Mouse (Mus musculus) gastrocnemius, adult 18-20 months (tissue): ENCODE measurements around the gene Bmp10. TPM values are rescaled to one million over a fixed set of nuclear protein-coding genes. Genes with fewer than 3 reads are reported as not detected.
A peak's percentile ranks its signal among the peaks of the same experiment; 100 is the strongest.

Experiments used
- DNase-seq: peaks from one replicate; pipeline ENCODE4 v3.0.0; 2021; ENCODE audit warnings: low spot score
- long read RNA-seq, 2 experiments: library from polyadenylated mRNA; stranded (forward); transcript quantifications; one replicate each; pipeline ENCODE4 v2.0.0; 2021
- total RNA-seq, 2 experiments: library from RNA; stranded (reverse); gene quantifications; 2 replicates each; pipeline ENCODE4 v1.2.3; 2021

Gene Bmp10
- not detected for total RNA-seq
- long read RNA-seq, experiment 1, result 0 reads
- long read RNA-seq, experiment 2, result 0 reads

DNA sequence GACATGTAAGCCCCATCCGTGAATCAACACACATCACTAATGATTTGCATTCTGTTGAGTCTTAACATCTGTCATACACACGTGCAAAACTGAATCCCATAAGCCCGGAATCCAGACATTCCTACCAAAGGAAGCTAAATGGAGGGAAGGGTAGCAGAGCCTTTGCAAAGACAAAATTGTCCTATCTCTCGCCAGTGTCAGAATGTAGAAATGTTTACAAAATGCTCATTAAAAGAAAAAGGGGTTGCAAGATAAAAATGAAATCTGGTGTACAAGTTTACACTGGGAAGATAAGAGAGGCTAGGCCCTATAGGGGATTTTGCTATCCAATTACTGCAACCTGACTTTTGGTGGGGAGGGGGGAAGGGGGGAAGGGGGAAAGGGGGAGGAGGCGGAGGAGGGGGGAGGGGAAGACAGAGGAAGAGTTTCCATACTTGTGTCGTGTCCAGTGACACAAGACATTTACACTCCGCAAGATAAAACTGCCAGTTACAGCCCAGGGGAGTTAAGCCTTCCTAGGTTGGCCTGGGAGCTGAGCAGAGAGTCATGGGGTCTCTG is at the start of gene Bmp10:
Bmp10 (plus strand) TSS at position 508 of the 558 bp plus-strand sequence.
- DNase-seq, result no peak

DNA sequence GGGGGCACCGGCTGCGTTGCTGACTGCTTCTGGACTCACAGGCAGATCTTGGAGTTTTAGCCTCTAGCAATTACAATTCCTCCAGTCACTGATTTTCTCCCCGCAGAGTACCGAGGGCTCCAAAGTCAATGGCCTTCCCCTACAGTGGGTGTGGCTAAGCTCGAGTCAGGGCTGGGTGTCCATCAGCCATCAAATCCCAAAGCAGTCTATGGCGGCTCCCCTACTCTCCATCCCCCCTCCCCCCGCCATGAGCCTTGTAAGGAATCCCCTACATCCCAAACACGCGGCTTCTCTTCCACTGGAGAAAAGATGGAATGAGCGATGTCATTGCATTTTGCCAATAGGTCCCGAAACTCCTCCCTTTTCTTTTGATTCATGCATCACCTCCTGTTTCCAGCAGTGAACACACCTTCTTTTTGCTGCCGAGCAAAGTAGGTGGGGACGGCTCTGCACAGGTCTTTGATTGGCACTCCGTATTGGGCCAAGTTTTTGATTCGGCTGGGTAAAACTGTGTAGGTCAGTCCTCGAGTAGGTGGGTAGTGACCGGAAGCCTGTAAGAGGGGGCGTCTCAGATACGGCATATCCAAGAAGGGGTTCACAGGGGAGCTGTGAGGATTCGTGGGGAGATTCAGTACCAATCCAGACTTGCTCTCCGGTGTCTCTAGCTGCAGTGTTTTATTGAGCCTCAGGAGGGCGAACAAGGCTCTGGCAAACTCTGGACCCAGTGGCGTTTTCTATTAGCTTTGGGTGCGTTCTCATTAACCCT is 44.7 kb upstream of the Bmp10 start:
- no peak for DNase-seq

DNA sequence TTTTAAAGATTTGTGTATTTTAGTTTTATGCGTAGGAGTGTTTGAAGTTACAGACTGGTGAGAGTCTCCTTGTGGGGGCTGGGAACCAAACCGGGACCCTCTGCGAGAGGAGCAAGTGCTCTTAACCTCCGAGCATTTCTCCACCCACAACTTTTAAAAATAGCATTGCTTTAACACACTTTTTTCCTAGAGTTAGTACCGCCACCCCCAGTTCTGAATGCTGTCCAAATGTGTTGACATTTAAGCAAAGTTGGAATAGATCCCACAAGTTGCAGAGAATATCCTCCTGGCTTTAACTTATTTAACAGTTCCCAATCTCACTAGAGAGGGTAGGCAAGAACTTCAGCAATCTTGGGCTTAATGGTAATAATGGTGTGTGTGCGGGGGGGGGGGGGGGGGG is 44.0 kb upstream of the Bmp10 start:
- DNase-seq, result no peak

DNA sequence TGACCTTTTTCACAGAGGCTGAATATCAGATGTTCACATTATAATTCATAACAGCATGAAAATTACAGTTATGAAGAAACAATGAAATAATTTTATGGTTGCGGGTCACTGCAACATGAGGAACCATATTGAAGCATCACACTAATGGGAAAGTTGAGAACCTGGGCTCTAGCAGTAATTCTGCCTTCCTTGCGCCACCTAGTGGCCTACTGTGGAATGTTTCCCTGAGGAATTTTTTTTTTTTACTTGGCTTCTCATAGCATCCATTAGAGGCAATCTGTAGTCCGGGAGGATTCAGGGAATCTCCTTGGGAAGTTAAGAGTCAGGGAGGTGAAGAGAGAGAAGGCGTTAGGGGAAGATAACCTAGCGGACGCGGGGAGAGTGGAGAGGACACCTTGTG is 42.6 kb upstream of the Bmp10 start:
- DNase-seq, result peak; percentile 58

DNA sequence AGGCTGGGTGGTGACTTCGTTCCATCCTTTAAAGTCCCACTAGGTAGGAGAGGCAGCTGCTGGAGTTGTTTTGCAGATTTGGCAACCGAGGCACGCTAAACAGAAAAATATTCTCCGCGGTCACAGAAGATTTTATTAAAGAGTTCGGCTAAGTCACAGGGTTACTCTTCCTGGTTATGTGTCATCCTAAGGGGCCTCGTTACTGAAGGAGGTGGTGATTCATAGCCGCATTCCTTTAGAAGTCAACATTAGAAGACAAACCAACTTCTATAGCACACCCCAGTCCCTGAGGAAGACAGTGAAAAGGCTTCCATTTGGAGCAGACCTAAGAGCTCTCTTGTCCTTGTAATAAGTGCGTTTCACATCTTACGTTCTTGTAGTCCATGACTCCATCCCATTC is 42.1 kb upstream of the Bmp10 start:
- DNase-seq, result no peak

- DNase-seq, result no peak
Measured at GRCm38 (mm10) chr6:87388877-87389276, 39.9 kb upstream of the Bmp10 start, which contains the start of gene Gkn3. TSS of gene Gkn3 (minus strand) at chr6:87388935.

GRCm38 (mm10) chr6:87389455-87389989 is 39.3 kb upstream of the Bmp10 start:
- no peak for DNase-seq

GRCm38 (mm10) chr6:87393466-87394205 is 35.2 kb upstream of the Bmp10 start:
- DNase-seq, result no peak

DNA sequence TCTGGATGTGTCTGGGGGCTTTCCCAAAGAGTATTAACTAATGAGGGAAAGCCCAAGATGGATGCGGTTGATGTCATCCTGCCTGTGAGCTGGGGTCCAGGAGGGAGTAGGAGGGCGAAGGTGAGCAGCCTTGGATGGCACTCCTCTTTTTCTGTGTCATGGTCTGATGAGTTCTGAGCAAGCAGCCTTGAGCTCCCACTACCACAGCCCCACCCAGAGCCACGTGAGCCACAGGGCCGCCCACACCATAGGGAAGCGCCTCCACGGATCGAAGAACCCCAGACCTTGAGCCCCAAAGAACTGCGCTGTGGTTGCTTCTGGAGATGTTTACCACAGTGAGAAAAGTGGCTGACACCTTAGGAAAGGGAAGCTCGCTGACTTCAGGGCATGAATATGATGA is 34.0 kb upstream of the Bmp10 start:
- DNase-seq, result no peak

- DNase-seq, result peak; percentile 54
Measured at GRCm38 (mm10) chr6:87399137-87399536, 29.7 kb upstream of the Bmp10 start.

- DNase-seq, result no peak
Measured at GRCm38 (mm10) chr6:87399886-87400566, 28.8 kb upstream of the Bmp10 start.

DNA sequence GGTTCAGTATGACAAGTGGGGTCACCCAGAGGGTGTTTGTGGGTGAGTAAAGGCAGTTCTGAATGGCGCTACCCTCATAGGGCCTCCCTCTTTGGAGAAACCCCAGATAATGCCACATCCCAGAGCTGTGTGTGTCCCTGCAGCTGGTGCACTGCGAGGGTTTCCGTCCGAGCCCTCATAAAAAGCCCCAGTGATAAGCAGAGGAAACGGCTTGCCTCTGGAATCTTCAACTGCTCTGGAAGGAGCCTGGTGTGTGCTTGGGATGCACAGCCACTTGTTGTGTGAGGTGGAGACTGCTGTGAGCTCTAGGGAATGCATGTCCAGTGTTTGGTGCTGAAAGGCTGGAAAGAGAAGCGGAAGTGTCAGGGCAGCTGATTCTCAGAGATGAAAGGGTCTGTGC is 27.3 kb upstream of the Bmp10 start:
- DNase-seq, result no peak

DNA sequence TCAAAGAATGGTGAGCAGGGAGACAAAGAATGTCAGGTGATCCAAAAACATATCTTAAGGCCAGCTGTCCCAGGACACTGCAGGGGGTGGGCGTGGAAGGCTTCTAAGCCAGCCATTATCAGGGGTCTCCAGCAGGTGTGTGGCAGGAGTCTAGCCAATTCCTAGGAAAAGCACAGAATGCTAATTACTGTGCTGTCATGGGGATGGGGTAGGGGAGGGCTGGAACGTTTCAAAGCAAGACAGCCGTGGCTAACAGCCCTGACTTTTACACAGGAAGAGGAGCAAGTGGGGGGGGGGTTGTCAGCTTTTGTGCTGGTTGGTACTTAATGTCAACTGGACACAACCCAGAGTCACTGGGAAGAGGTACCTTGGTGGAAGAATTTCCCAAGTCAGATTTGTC is 16.8 kb upstream of the Bmp10 start:
- no peak for DNase-seq

- DNase-seq, result no peak
Measured at GRCm38 (mm10) chr6:87422304-87422703, 6.5 kb upstream of the Bmp10 start.

DNA sequence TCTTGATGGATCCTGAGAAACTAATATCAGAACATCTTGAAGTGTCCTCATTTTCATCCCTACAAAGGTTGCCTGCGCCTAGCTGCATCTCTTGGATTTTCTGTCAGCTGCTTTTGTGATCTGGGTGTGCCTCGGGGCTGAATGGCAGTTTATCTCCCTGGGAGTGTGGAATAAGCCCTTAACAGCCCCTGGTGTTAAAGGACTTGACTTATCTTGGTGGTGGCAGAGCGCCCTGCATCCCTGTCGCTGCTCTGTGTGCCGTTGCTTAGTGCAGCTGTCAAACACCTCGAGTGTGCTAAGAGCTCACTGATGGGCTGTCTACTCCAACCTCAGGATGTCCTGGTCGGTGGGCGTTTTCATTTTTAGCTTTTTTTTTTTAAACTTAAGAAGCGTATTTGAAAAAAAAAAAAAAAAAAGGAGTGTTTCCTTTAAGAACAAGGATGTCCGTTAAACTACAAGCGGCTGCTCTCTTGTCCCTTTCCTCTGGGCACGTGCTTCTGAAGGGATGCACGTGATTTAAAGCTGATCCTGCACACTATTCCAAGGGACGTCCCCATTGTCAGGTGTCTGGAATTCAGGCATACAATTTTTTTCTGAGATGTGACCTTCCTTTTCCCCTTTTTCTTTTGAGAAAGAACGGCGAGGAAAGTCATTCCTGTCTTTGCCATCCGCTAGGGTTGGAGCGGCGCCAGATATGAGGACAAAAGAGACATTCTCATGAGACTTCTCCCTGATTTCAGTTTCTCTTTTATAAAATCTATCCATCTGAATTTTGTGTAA is 4.6 kb upstream of the Bmp10 start:
- no peak for DNase-seq

DNA sequence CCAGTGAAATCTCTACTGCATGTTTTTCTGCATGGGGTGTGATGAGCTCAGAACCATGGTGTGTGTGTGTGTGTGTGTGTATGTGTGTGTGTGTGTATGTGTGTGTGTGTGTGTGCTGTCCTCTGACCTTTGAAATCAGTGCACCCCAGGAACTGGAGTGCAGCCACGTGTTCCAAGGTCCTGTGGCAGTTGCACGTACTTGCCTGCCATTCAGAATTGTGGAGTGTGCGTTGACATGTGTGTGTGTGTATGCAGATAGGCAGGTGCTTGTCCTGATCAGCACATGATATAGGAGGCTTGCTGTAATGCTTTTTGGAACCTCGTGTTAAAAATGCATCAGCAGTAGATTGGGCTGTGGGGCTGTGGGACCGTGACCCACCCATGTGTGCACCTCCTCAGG is 1.8 kb upstream of the Bmp10 start:
- DNase-seq, result no peak

GRCm38 (mm10) chr6:87427616-87428015 is 1.2 kb upstream of the Bmp10 start:
- DNase-seq, result no peak

GRCm38 (mm10) chr6:87435791-87436190 is 7.0 kb downstream of the Bmp10 start:
- no peak for DNase-seq

GRCm38 (mm10) chr6:87436745-87437144 is 8.0 kb downstream of the Bmp10 start:
- no peak for DNase-seq

GRCm38 (mm10) chr6:87443253-87443652 is 14.5 kb downstream of the Bmp10 start:
- no peak for DNase-seq

GRCm38 (mm10) chr6:87445222-87445621 is 16.4 kb downstream of the Bmp10 start:
- DNase-seq, result no peak
